Mouse (Mus musculus) layer of hippocampus, adult 11-12 months (tissue): ENCODE results near the gene Pip4k2a.

Experiments used
- DNase-seq: peaks from one replicate; pipeline ENCODE4 v3.0.0; 2022; ENCODE audit warnings: low spot score

Pip4k2a gene

DNA sequence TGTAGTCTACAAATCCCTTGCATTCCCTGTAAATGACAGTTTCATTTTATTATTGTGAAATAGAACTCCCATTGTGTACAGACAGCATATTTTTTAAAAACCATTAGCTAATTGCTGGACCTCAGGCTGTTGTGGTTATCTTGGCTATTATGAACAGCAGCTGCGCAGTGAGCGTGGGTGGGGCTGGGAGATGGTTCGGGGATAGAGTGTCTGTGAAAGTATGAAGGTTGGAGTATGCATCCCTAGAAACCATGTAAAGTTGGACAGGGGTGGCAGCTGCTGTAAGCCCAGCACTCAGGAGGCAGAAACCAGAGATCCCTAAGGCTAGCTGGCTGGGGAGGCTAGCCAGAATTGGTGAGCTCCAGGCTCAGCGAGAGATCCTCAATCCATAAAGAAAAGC is 158.4 kb downstream of the Pip4k2a start:
- DNase-seq = no peak

DNA sequence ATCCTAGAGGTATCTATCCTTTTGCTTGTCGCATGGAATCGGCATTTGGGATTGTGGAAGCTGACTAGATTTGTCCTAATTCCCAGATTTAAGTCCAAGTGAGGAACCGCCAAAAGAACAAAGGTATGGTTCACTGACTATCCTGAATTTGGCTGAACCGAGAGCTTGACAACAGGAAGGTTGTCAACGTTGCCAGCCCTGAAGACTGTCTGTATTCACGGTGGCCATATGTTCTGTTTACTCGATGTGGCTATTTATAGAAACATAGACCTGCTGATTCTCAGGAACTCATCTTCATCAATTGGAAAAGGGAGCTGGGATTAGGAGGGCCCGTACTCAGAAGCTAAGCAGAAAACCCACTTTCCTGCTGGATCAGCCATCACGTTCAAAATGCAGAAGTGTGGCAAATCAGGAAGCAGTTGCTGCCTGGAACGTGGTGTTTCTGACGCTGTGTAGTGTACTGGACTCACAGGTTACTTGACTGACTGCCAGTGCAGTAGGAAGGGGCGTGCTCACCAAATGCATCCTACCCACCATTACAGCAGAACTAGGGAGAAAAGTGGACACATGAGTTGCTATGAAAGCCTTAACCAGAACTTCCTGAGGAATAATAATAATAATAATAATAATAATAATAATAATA is 162.5 kb downstream of the Pip4k2a start:
- no peak for DNase-seq

DNA sequence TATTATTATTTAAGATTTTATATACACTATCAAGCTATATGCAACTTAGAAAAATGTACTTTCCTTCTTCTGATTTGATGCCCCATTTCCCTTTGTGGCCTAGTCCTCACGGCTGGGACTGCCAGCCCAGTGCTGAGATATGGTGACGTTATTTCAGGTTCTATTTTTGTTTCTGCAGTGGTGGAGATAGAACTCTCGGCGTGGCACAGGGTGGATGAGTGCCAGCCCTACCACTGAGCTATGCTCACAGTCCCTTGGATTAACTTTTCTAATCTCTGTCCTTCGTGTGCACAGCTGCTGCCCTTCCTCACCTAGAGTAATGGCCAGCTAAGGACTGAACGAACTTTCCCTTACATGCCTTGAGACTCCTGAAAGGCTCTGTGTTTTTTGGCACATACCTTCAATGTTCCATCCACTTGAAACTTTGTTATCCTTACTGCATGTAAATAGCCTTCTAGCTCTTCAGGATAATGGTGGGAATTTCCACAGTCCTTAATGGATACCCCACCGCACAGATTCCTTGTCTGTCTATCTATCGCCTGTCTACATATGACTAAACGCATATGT is 164.8 kb downstream of the Pip4k2a start:
- DNase-seq = no peak

DNA sequence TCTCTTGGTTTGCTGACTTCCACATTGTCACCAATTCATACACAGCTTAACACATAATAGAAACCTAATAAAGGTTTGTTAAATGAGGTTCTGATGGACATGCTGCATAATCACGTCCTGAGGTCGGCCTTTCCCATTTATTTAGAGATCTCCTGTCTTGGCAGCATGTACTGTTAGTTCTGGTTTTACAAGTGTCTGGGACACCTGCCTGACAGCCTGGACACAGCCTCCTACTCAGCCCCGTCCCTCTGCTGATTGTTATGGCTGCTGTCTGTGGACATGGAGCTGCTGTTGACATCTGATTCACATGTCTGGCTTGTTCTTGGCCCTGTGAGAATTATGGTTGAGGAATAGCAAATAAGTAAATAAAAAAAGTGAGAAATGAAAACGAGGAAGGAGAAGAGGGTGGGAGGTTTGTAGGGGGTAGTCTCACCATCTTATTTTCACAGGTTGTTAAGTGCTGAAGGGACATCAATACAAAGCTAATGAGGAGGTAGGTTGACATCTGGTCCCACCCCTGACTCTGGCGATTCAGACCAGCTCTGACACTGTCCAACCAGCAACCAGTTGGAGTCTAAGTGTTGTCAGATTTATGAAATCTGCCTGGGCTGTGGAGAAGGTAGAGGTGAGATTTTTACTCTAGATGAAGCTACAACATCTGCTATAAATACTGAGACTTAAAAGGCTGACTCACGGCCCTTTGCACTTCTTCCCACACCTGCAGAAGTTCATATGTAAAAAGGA is 166.7 kb downstream of the Pip4k2a start:
- no peak for DNase-seq

DNA sequence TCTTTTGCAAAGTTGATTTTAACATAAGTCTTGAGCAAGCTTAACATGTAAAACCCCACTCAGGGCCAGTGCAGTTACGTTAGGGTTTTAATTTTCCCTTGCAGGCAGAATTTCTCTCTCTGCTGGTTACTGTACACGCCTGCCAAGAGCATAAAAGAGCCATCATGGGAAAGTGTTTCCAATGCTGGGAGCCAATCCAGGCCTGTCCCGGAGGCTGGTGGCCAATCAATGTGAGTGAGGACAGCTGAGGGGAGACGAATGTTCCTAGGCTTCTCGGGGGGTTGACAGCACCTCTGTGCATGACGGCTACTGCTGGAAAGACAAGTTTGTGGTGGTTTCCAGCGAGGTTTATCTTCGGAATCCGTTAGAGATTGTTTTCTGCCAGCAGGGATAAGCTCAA is 175.2 kb downstream of the Pip4k2a start:
- DNase-seq = no peak

DNA sequence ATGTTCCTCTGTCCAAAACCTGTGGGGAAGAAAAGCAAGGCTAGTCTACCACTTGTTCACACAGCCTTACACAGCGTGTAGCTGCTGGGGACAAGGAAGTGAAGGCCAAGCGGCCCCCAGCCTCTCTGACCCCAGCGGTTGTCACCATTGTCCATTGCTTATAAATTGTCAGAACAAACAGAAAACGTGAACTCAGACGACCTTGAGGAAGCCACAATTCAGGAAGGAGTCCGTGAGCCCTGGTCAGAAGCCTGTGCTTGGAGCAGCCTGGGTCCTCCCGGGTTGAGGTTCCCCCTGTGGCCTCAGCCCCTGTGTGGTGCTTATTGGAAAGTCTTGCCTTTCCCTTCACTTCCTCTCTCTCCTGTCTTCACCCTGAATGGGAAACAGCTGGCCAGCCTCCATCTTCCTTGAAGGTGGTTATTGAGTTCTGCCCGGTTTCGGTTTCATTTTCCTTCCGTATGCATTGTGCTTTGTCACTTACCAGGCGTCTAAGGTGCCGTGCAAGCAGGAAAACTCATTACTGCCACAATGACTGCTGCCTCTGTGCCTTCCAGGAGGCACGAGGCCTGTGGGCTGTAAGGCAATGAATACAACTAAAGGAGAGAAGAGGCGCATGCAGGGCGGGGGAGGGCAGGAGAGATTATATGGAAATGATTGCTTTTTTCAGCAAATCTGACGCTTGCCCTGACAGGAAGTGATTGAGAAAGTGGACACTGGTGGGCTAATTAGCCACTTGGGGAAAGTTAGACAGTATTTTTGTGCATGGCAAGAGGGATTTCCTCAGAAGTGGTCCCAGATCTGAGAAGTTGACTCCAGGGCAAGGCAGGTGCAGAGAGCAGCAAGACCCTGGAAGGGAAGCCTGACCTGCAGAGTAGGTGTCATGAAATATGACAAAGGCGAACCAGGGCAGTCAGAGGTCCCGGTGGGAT is 176.2 kb downstream of the Pip4k2a start:
- DNase-seq = no peak

DNA sequence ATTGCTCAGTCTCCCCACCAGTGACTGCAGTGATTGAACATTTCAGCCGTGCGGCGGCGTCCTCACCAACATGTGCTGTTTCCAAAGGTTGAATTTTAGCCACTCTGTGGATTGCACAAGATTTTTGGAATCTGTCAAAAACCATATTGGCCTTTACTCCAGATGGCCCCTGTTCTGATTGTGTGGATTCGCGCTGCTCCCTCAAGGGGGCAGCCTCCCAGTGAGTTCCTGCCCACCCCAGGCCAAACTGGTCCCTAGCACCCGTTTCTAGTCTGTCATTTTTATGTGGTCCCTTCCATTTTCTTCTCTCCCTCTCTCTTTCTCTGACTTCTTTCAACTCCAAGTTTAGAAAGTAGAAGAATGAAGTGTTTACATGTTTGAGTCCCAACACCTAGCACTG is 178.4 kb downstream of the Pip4k2a start:
- no peak for DNase-seq

DNA sequence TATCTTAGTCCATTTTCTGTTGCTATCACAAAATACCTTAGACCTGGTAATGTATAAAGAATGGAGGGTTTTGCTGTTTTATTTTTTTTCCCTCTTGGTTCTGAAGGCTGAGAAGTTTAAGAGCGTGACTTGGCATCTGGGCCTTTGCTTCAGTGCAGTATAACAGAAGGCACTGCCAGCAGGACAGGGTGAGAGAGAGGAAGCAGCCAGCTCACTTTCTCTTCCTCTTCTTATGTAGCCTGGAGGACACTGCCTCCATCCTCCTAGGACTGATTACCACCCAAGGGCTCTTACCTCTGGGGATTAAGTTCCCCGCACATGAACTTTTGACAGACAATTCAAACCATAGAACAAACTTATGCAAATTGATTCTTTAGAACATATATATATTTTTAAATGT is 181.9 kb downstream of the Pip4k2a start:
- DNase-seq = no peak

DNA sequence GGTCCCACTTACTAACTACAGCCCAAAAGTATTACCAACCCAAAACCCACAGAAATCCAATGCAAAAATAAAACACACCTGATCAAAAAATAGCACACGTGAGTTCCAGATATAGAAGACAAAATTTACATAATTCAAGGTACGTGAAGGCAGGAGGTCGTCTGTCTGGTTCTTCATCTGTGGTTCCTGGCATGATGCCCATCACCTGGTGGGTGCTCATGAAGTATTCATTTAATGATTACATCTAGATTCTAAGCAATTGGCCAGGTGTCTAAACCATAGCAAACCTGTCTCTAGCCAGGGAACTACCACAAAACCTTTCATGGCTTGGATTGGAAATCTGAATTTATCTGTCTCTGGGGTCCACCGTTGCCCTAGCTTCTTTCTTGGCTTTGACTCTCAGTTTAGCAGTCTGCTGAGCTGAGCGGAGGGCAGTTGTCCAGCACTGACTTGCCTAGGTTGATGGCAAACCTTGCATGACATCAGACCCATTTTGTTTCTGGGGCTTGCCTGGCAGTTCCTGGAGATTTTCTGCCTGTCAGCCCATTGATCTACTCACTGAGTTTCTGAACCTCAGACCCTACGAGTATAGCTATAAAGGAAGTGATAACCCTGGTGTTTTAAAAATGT is 182.5 kb downstream of the Pip4k2a start:
- DNase-seq = no peak

DNA sequence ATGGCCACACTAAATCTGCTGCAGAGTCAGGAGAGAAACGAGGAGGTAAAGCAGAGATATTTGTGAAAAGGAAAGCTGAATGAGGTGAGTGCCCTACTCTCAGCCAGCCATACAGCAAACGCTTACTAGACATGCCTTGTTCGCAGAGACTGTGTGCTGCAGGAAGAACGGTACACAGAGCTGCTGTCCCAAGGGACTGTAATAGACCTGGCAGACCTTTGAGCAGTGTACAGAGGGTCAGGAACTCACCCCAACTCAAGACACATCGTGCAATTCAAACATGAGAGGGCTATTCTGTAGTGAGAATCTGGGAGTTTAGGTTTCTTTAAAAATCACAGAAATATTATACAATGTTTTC is 183.5 kb downstream of the Pip4k2a start:
- no peak for DNase-seq

DNA sequence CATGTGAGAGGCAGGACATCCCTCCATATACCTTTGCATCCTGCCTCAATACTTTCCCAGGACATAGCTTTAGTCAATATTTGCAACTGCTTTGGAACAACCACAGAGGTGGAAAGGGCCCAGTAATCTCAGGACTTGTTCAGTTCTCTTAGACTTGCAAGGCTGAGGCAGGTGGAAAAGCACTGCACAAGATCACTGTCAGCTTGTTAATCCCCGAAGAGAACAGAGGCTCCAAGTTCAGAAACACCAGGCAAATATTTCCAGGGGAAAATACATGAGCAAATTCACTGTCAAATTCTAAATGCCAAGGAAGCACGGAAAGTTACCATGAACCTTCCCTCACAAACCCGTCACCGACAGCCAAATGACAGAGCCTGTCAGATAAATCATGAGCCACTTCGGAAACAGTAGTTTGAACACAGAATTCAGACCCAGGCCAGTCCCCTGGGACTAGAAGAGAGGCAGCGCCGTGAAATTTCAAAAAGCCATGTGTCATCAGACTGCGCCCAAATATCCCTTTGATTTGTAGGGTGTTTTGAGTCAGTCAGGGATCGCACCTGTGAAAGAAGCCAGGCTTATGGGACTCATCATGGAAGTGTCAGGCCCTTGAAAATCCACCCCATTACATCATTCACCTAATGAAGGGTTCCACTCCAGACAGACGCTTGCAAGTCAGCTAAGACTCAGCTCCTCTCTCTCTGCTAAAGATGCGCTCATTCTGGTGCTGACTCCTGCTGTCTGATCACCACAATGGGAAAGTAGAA is 184.1 kb downstream of the Pip4k2a start:
- DNase-seq = no peak

DNA sequence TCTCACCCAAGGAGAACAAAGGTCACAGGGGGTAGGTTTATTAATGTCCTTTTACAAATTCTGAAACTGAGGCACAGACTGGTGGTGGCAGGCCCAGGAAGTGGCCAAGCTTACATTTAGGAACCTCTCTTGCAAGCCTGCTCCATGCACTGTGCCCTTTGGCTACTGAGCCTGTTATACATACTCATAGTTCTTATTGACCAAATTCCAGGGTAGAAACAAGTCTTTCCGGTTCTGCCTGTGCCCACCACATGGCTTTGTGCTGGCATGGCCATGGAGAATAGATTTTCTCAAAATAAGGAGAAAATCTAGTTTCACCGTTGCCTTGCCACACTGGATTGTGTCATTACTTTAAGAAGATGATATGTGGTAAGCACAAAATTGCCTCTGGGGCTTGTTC is 190.0 kb downstream of the Pip4k2a start:
- no peak for DNase-seq

DNA sequence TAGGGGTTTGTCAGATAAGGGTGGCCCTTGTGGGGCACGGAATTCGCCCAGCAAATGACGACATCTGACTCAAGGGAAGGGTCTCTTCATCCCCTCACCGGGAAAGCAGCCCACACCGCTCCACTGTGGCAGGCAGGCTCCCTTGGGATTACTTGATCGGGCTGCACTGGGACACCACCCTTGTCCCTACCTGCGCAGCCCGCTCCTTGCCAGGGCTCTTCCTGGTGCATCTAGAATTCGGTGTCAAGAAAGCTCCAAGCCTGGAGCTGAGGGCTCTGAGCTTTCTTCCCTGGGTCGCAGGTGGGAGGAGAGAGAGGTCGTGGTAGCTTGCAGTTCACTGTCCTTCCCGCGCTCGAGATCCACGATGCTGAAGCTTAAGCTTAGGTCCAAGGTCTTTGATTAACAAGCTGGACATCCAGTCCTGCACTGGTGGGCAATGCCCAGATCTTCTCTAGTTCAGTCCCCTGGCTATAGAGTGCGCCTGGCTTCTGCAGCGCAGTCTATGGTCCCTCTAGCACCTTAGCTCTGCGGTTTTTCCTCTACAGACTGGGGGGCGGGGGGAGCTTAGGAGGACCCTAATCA is 196.6 kb downstream of the Pip4k2a start:
- DNase-seq = no peak

DNA sequence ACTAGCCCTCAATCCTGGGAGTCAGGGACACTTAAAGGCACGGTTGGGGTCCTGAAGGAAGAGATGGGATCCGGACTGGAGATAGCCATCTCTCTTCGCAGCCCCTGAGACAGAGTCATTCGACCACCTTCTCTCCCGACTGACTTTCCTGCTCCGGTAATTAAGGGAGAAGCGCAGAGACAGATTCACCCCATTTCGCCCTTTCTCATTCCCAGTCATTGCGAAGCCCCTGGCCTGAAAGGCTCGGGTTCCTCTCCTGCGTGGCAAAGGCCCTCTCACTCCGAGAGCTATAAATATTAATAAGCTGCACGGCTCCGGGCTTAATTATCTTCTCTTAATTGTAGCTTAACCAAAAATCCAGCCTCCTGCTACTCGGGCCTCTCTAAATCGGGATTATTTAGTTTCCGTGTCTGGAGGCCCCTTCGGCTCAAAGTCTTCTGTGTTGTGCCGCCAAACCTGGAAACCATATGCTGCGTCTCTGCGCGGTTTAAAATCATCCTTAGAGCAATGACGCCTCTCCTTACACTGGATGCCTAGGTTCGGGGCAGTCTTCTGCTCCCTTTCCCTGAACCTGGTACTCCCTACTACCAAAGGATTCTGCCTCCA is 197.2 kb downstream of the Pip4k2a start:
- DNase-seq = peak; percentile 14

DNA sequence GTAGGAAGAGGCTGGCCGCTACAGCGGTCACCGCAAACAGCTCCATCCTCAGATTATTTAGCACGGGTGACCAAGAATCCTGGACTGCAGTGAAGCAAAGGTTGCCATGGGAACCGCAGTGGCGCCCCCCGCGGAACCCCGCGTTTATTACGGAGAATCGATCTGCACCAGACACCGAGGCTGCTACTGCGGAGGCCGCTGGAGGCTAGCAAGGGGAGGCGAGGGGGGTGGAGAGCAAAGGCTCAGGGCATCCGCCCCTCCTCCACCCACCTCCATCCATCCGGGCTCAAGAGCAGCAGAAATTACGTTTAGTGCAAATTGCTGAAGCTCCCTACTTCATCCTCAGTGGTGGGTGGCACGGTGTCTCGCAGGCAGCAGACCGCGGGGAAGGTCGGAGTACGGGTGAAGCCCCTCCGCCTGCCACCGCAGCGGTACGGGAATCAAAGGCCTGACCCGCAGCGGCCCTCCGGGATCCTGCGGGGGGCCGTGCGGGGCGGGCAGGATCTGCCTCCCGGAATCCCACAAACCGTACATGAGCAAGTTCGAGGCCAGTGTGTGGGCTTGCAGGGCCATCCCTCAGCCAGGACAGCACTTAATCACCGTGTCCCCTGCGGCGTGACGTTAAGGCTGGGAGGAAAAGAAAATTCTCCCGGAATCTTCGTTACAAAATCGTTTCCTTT is 197.8 kb downstream of the Pip4k2a start:
- DNase-seq = peak; percentile 77

DNA sequence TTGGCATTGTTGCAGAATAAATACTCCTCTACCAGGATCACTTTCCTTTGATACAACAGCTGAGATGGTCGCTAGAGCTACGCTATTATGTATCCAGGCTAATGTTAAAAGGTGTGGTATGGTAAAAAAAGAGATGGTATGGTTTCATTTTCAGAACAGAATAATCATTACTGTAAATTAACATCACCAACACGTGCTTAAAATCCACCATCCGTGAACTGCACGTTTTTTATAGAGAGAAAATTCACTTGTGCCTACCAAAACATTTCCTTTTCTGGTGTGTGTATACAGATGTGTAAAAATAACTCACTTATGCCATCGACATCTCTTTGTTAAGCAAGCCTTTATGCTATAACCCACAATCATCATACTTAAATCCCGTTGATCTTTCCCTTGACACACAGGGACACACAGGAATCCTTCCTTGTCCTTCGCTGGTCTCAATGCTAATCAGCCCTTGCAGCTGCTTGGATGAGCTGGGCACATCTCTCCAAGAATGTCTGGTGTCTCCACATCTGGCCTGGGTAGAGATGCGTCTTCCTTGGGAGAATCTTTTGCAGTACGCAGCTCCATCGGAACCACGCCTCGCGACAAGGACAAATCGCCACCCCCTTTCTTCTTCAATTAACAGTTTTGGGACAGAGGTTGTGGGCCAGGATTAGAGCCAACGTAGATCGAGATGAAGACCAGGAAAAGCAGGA is 198.5 kb downstream of the Pip4k2a start:
- no peak for DNase-seq

DNA sequence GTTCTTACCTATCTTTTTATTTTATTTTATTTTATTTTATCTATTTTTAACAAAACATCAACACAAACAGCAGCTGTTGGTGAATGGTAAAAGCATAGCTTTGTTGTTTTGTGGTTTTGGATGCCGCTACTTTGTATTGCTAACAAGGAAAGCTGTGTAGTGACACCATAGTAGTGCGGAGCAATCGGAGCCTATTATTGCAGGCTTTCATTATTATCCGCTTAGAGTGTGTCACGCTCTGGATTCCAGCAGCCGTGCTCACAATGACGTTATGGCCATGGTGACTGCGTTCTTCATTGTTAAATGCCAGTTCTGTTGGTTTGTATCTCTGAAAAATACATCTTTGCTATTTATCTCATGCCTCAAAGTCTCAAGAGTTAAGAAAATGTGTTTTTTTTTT is 200.2 kb downstream of the Pip4k2a start:
- no peak for DNase-seq

DNA sequence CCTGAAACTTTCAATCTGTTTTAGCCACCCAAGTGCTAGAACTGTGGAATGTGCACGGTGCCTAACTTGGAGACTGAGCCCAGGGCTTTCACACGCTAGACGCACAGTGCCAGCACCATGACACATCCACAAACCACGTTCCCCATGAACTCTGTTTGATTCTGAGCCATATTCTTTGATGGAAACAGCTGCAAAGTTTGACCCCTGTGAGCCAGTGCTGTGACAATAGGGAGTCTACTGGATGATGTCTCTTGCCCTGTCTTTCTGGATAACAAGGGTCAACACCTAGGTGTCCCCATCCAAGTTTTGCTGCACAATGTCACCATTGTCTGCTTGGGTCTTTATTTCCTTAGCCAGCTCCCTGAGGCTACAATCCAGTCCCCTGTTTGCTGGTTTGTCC is 203.7 kb downstream of the Pip4k2a start:
- DNase-seq = no peak
